Mouse (Mus musculus) ES-Bruce4 (cell line): Measurements from ENCODE around the gene Parp3. TPM values are rescaled to one million over a fixed set of nuclear protein-coding genes. Genes with fewer than 3 reads are reported as not detected.

ENCODE experiments used
- H3K27ac ChIP-seq: 2 replicates; pipeline ENCODE4 v1.5.1; 2012; ENCODE audit warnings: low read length, inconsistent platforms; ENCODE audit not compliant: insufficient read depth
- H3K27me3 ChIP-seq: 2 replicates; pipeline ENCODE4 v1.6.1; 2012; ENCODE audit warnings: mild to moderate bottlenecking, low read length, inconsistent platforms; ENCODE audit not compliant: control insufficient read depth, poor library complexity, insufficient read depth, severe bottlenecking
- H3K36me3 ChIP-seq: 2 replicates; pipeline ENCODE4 v1.6.1; 2012; ENCODE audit warnings: inconsistent platforms, mild to moderate bottlenecking, low read length, moderate library complexity; ENCODE audit not compliant: control insufficient read depth, poor library complexity, insufficient read depth, severe bottlenecking
- H3K4me1 ChIP-seq: one replicate; pipeline ENCODE4 v1.8.1; 2011; ENCODE audit warnings: low read length; ENCODE audit not compliant: control insufficient read depth, insufficient read depth
- H3K4me3 ChIP-seq: 2 replicates; pipeline ENCODE4 v1.5.1; 2011; ENCODE audit warnings: low read depth, mild to moderate bottlenecking, low read length
- H3K9ac ChIP-seq: 2 replicates; pipeline ENCODE4 v1.6.1; 2012; ENCODE audit warnings: low read depth, mild to moderate bottlenecking, inconsistent platforms; ENCODE audit not compliant: poor library complexity, severe bottlenecking
- H3K9me3 ChIP-seq: replicated peaks from 2 replicates; pipeline ENCODE4 v1.6.1; 2012; ENCODE audit warnings: mild to moderate bottlenecking, low read length, inconsistent platforms; ENCODE audit not compliant: control insufficient read depth, poor library complexity, insufficient read depth, severe bottlenecking
- CTCF ChIP-seq: IDR thresholded peaks from one replicate; pipeline ENCODE4 v1.8.1; 2011; ENCODE audit warnings: low read depth, low read length
- EP300 ChIP-seq: IDR thresholded peaks from 2 replicates; pipeline ENCODE4 v1.6.1; 2011; ENCODE audit warnings: low read depth, low read length; ENCODE audit not compliant: insufficient read depth
- POLR2A ChIP-seq: IDR thresholded peaks from one replicate; pipeline ENCODE4 v1.8.1; 2011; ENCODE audit warnings: low read length; ENCODE audit not compliant: insufficient read depth
- polyA plus RNA-seq: library from polyadenylated mRNA; stranded (reverse); fragments of >200 nt; gene quantifications from 2 replicates; pipeline ENCODE4 v1.2.4, GENCODE M21; 2011; ENCODE audit warnings: low read depth; ENCODE audit not compliant: missing spikeins, insufficient read depth, insufficient read length

Parp3 gene
- polyA plus RNA-seq, 1 experiment = 8.0 TPM

DNA sequence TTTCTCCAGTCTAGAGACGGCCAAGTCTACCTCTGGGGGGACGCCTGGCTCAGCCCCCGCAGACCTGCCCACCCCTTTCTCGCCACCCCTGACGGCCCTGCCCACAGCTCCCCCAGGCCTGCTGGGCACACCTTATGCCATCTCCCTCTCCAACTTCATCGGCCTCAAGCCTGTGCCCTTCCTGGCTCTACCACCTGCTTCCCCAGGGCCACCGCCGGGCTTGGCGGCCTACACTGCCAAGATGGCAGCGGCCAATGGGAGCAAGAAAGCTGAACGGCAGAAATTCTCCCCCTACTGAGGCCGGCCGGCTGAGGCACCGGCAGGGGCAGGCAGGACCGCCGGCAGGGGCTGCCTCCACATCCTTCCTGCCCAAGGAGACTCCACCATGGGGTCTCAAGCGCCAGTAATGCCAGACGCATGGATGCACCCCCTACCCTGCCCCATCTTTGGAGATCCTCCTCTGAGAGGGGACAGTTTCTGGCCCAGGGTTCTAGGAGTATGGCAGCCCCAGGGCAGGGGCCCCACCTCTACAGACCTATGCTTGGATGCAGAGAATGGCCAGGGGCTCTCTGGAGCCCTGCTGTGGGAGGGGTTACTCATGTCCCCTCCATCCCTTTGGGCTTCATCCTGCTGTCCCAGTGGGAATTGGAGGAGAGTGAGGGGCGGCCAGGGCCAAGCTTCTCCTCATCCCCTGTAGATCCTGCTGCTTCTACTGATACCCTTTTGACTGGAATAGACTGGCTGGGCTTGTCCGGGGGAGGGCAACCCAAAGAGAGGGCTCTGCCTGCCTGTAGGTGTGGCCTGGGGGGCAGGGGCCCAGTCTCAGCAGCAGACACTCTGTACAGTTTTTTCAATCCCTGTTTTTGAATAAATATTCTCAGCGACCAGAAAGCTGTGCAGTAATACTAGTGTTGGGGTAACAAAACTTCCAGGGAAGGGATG is 13.4 kb downstream of the Parp3 start:
- no peak for TF ChIP-seq EP300
- peaks cover 3% of the 10 kb centered on the region for H3K4me1 ChIP-seq
- no peaks in the 10 kb centered on the region for H3K9me3 ChIP-seq
- no peak overlapping the region for H3K9ac ChIP-seq
- H3K4me3 ChIP-seq = peak overlapping the region; percentile 31
- H3K27ac ChIP-seq = no peak overlapping the region
- H3K27me3 ChIP-seq = no peaks in the 10 kb centered on the region
- no peaks in the 10 kb centered on the region for H3K36me3 ChIP-seq

DNA sequence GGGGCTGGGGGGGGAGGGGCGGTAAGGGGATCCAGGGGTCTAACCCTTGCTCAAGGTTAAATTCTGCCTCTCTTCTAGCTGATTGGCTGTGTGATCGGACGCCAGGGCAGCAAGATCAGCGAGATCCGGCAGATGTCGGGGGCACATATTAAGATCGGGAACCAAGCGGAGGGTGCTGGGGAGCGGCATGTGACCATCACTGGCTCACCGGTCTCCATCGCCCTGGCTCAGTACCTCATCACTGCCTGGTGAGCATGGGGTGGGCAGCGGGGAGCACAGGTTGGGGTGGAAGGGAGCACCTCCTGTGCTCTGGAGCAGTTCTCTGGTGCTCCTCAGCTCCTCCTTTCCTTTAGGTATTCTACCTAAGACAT is 14.3 kb downstream of the Parp3 start:
- H3K9ac ChIP-seq = no peak overlapping the region
- no peaks in the 10 kb centered on the region for H3K36me3 ChIP-seq
- TF ChIP-seq EP300 = no peak
- no peak for TF ChIP-seq CTCF
- TF ChIP-seq POLR2A = no peak
- H3K4me3 ChIP-seq = no peak overlapping the region
- no peaks in the 10 kb centered on the region for H3K27me3 ChIP-seq
- no peaks in the 10 kb centered on the region for H3K9me3 ChIP-seq
- peaks cover 6% of the 10 kb centered on the region for H3K4me1 ChIP-seq
- no peak overlapping the region for H3K27ac ChIP-seq

DNA sequence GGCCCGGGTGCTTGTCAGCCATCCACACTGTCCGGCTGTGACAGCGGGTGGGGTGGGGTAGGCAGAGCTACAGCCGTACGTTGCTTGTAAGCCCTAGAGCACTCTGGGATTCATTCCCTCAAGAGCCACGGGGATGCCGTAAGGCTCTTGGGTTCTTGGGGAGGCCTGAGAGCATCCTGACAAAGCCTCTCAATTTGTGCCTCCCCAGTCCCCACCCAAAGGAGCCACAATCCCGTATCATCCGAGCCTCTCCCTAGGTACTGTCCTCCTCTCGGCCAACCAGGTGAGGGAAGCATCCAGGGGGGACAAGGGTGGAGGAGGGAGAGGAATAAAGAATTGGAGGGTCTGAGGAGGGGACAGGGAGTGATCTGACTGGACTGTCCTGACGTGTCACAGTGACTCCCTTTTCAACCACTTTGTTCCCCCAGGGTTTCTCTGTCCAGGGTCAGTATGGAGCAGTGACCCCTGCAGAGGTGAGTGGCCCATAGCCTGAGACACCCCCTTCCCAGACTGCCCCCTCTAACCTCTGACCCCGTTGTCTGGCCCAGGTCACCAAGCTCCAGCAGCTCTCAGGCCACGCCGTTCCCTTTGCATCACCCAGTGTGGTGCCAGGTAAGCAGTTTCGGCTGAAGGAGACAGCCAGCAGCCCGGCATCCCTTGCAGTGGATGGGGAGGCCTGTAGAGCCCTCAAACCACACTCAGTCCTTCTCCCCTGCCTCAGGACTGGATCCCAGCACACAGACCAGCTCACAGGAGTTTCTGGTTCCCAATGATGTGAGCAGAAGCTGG is 14.9 kb downstream of the Parp3 start:
- Histone ChIP-seq H3K4me1 (peaks cover 9% of the 10 kb centered on the region), H3K27me3 (no peaks in the 10 kb centered on the region), H3K27ac (no peak overlapping the region), H3K4me3 (no peak overlapping the region), H3K9ac (no peak overlapping the region), H3K9me3 (no peaks in the 10 kb centered on the region), H3K36me3 (no peaks in the 10 kb centered on the region)
- TF ChIP-seq CTCF (no peak), EP300 (no peak), POLR2A (no peak)

DNA sequence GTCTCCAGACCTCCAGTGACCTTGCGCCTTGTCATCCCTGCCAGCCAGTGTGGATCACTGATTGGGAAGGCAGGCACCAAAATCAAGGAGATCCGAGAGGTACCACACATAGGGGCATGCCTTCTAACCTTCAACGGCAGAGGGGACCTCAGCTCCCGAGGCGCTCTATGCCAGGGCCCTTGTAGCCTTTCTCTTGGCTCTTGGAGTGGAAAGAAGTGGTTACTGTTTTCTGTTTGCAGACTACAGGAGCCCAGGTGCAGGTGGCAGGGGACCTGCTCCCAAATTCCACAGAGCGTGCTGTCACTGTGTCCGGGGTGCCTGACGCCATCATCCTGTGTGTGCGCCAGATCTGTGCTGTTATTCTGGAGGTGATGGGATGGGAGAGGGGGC is 15.7 kb downstream of the Parp3 start:
- Histone ChIP-seq H3K4me3 (no peak overlapping the region), H3K36me3 (no peaks in the 10 kb centered on the region), H3K27ac (no peak overlapping the region), H3K9me3 (no peaks in the 10 kb centered on the region), H3K27me3 (no peaks in the 10 kb centered on the region), H3K9ac (no peak overlapping the region), H3K4me1 (peaks cover 14% of the 10 kb centered on the region)
- TF ChIP-seq CTCF = no peak
- TF ChIP-seq POLR2A = no peak
- no peak for TF ChIP-seq EP300

DNA sequence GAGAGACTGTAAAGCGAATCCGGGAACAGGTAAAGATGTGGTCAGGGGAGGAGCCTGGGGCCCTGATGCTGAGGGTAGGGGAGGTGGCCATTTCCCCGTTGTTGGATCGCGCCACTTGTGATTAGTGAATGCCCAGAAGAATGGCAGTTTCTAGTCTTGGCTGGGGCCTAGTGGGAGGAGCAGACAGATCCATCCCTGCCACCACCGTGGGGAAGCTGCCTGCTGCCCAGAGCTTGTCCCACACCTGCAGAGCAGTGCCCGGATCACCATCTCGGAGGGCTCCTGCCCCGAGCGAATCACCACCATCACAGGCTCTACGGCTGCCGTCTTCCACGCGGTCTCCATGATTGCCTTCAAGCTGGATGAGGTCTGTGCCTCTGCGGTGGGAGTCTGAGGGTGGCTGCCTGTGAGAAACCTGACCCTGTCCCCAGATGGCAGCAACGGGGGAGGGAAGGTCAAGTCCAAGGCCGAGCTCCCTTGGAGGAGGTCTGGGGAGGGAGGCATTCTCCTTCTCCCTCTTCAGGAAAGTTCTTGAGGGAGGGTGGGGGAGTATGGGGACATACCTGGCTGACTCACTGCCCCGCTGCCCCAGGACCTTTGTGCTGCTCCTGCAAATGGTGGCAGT is 16.2 kb downstream of the Parp3 start:
- H3K4me1 ChIP-seq = peaks cover 14% of the 10 kb centered on the region
- TF ChIP-seq EP300 (no peak), CTCF (no peak), POLR2A (no peak)
- no peak overlapping the region for H3K4me3 ChIP-seq
- H3K27ac ChIP-seq = no peak overlapping the region
- H3K36me3 ChIP-seq = no peaks in the 10 kb centered on the region
- no peak overlapping the region for H3K9ac ChIP-seq
- H3K9me3 ChIP-seq = no peaks in the 10 kb centered on the region
- no peaks in the 10 kb centered on the region for H3K27me3 ChIP-seq
